ENCODE assay signal across 21 mouse cellular contexts in the genomic region with DNA sequence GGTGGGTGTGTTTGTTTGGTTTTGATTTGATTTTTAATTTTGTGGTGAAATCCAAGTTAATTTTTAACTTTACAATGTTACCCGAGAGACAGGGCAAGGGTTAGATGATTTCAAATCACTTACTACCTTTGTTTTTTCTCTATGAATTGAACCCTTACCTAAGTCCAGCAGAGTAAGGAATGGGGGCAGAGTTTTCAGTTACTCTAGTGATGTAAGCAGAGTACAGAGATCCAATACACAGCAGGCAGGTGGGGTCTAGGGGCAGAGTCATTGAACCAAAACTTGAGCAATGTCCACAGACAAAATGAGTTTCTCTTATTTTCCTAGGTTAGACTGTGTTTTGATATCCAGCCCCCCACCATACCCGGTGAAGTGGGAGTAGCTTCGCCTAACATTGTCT.
DNase-seq lines count a peak whose midpoint lies in the region; ATAC-seq and TF ChIP-seq lines count a peak whose summit lies in the region.
"Had no signal": no experiment of that assay in that cellular context is flagged by ENCODE, and none has a peak within 500 bp of the region (broad histone marks: within the 10 kb centered on the region; RNA-seq: fewer than 3 reads in every experiment).

No protein-coding gene starts in this region.

- no peaks in the 10 kb centered on the region for H3K9me3 ChIP-seq in liver, postnatal 0 days (ENCODE audit: low read length)
- no peaks in the 10 kb centered on the region for H3K9me3 ChIP-seq in liver, embryonic 11.5 days (ENCODE audit: control insufficient read depth, low read length)
- H3K9me3 ChIP-seq in kidney, postnatal 0 days (replicated peaks; ENCODE audit: low read length) = no peaks in the 10 kb centered on the region
- no peaks in the 10 kb centered on the region for H3K9me3 ChIP-seq in intestine, embryonic 15.5 days
- H3K9me3 ChIP-seq: embryonic facial prominence, embryonic 12.5 days; forebrain, embryonic 13.5 days; heart, embryonic 13.5 days had no signal

- DNase-seq in kidney, adult 2 months = peak; percentile 86
- no peak for DNase-seq in kidney, adult 18-20 months
- DNase-seq in liver, postnatal 0 days = no peak
- DNase-seq in liver, embryonic 11.5 days (ENCODE audit: low spot score) = no peak
- DNase-seq in kidney, postnatal 0 days (ENCODE audit: low spot score) = peak; percentile 59
- DNase-seq in layer of hippocampus, adult 18-20 months (ENCODE audit: low spot score in 2 of 2) = no peak
- DNase-seq: adrenal gland, postnatal 14 days; cerebellum, adult 11-12 months; cerebellum, adult 9-10 months; cerebellum, postnatal 25 days; forebrain, postnatal 0 days; gastrocnemius, adult 2 months; gastrocnemius, postnatal 25 days; heart, postnatal 36 days had no signal

- no peak for TF ChIP-seq EP300 in liver, postnatal 0 days (IDR thresholded peaks at IDR 0.05; ENCODE audit: low read depth)

- no peak overlapping the region for H3K4me3 ChIP-seq in kidney, adult 2 months (ENCODE audit: insufficient read depth, low read depth, low read length)
- H3K4me3 ChIP-seq in liver, postnatal 0 days (ENCODE audit: low read depth, low read length) = no peak overlapping the region
- H3K4me3 ChIP-seq in liver, embryonic 11.5 days (ENCODE audit: low read depth, low read length) = no peak overlapping the region
- no peak overlapping the region for H3K4me3 ChIP-seq in kidney, postnatal 0 days (replicated peaks; ENCODE audit: low read depth, low read length)
- H3K4me3 ChIP-seq in intestine, embryonic 15.5 days (replicated peaks) = no peak overlapping the region
- H3K4me3 ChIP-seq: embryonic facial prominence, embryonic 12.5 days; forebrain, embryonic 13.5 days; gastrocnemius, adult 2 months; heart, embryonic 13.5 days had no signal

- H3K4me1 ChIP-seq in kidney, adult 2 months (ENCODE audit: control insufficient read depth, insufficient read depth, low read length) = peaks cover 10% of the 10 kb centered on the region; the same call in 1 of the 2 replicates
- H3K4me1 ChIP-seq in liver, postnatal 0 days (ENCODE audit: insufficient read depth) = no peaks in the 10 kb centered on the region
- no peaks in the 10 kb centered on the region for H3K4me1 ChIP-seq in liver, embryonic 11.5 days (replicated peaks; ENCODE audit: control insufficient read depth, insufficient read depth, low read length)
- H3K4me1 ChIP-seq in kidney, postnatal 0 days (replicated peaks; ENCODE audit: insufficient read depth, low read length) = no peaks in the 10 kb centered on the region
- H3K4me1 ChIP-seq in intestine, embryonic 15.5 days (replicated peaks) = no peaks in the 10 kb centered on the region

- no peak overlapping the region for H3K4me2 ChIP-seq in liver, postnatal 0 days (ENCODE audit: low read depth, low read length)
- no peak overlapping the region for H3K4me2 ChIP-seq in liver, embryonic 11.5 days
- no peak overlapping the region for H3K4me2 ChIP-seq in kidney, postnatal 0 days (ENCODE audit: low read length)
- H3K4me2 ChIP-seq in intestine, embryonic 15.5 days (replicated peaks) = no peak overlapping the region
- H3K4me2 ChIP-seq: embryonic facial prominence, embryonic 12.5 days; forebrain, embryonic 13.5 days; heart, embryonic 13.5 days had no signal

- TF ChIP-seq CTCF in kidney, adult 2 months (conservative IDR thresholded peaks at IDR 0.05; ENCODE audit: insufficient read depth, insufficient read length, low read depth, low read length) = no peak
- no peak for TF ChIP-seq CTCF in liver, postnatal 0 days (IDR thresholded peaks at IDR 0.05; ENCODE audit: low read depth)
- no peak for TF ChIP-seq CTCF in kidney, postnatal 0 days (IDR thresholded peaks at IDR 0.05; ENCODE audit: low read depth)

- no peaks in the 10 kb centered on the region for H3K36me3 ChIP-seq in kidney, adult 2 months (ENCODE audit: control insufficient read depth, insufficient read depth, low read length)
- no peaks in the 10 kb centered on the region for H3K36me3 ChIP-seq in liver, postnatal 0 days (replicated peaks; ENCODE audit: insufficient read depth, low read length)
- H3K36me3 ChIP-seq in liver, embryonic 11.5 days (ENCODE audit: control insufficient read depth, insufficient read depth, low read length) = no peaks in the 10 kb centered on the region
- no peaks in the 10 kb centered on the region for H3K36me3 ChIP-seq in kidney, postnatal 0 days (ENCODE audit: insufficient read depth, low read length)
- no peaks in the 10 kb centered on the region for H3K36me3 ChIP-seq in intestine, embryonic 15.5 days
- H3K36me3 ChIP-seq: embryonic facial prominence, embryonic 12.5 days; heart, embryonic 13.5 days had no signal

- no peak overlapping the region for H3K9ac ChIP-seq in liver, postnatal 0 days (replicated peaks)
- no peak overlapping the region for H3K9ac ChIP-seq in liver, embryonic 11.5 days (ENCODE audit: low read depth, low read length)
- no peak overlapping the region for H3K9ac ChIP-seq in kidney, postnatal 0 days (ENCODE audit: low read depth, low read length)
- H3K9ac ChIP-seq in intestine, embryonic 15.5 days = no peak overlapping the region
- H3K9ac ChIP-seq: embryonic facial prominence, embryonic 12.5 days; forebrain, embryonic 13.5 days; forebrain, postnatal 0 days; heart, embryonic 13.5 days had no signal

- no peaks in the 10 kb centered on the region for H3K27me3 ChIP-seq in kidney, adult 2 months (replicated peaks; ENCODE audit: control insufficient read depth, insufficient read depth, low read length)
- H3K27me3 ChIP-seq in liver, postnatal 0 days (ENCODE audit: insufficient read depth, low read length) = no peaks in the 10 kb centered on the region
- H3K27me3 ChIP-seq in liver, embryonic 11.5 days (replicated peaks; ENCODE audit: control insufficient read depth, insufficient read depth, low read length) = no peaks in the 10 kb centered on the region
- H3K27me3 ChIP-seq in kidney, postnatal 0 days (ENCODE audit: insufficient read depth, low read length) = no peaks in the 10 kb centered on the region
- H3K27me3 ChIP-seq in intestine, embryonic 15.5 days (replicated peaks) = no peaks in the 10 kb centered on the region
- H3K27me3 ChIP-seq: CH12.LX; embryonic facial prominence, embryonic 12.5 days; forebrain, embryonic 13.5 days; heart, embryonic 13.5 days; Patski had no signal

- ATAC-seq in liver, postnatal 0 days = peak; percentile 96
- ATAC-seq in liver, embryonic 11.5 days (replicated peaks; ENCODE audit: low FRiP score) = no peak
- ATAC-seq in kidney, postnatal 0 days (replicated peaks; ENCODE audit: low FRiP score, low read depth) = peak; percentile 87
- ATAC-seq in intestine, embryonic 15.5 days = no peak
- ATAC-seq: activated CD4-positive, CD25-positive, alpha-beta regulatory T cell, adult 4 months; forebrain, postnatal 0 days; Patski had no signal

- WGBS in kidney, adult 2 months = 31% methylated on average over 3 of the region's 3 CpGs
- 48% methylated on average over 3 of the region's 3 CpGs for WGBS in liver, postnatal 0 days (ENCODE audit: insufficient replicate concordance)
- WGBS in liver, embryonic 11.5 days = 69% methylated on average over 3 of the region's 3 CpGs
- WGBS in kidney, postnatal 0 days = 49% methylated on average over 3 of the region's 3 CpGs
- 80% methylated on average over 3 of the region's 3 CpGs for WGBS in intestine, embryonic 15.5 days

- peak overlapping the region; percentile 60; the same call in 1 of the 2 replicates for H3K27ac ChIP-seq in kidney, adult 2 months (ENCODE audit: insufficient read depth, low read depth, low read length)
- H3K27ac ChIP-seq in liver, postnatal 0 days (ENCODE audit: low read depth) = peak overlapping the region; percentile 69
- H3K27ac ChIP-seq in liver, embryonic 11.5 days (ENCODE audit: low read depth, low read length) = no peak overlapping the region
- H3K27ac ChIP-seq in kidney, postnatal 0 days = peak overlapping the region; percentile 31; the same call in 1 of the 2 replicates
- H3K27ac ChIP-seq in intestine, embryonic 15.5 days = no peak overlapping the region
- H3K27ac ChIP-seq: embryonic facial prominence, embryonic 12.5 days; forebrain, embryonic 13.5 days; gastrocnemius, adult 2 months; heart, embryonic 13.5 days had no signal

- no peak for TF ChIP-seq POLR2A in kidney, adult 2 months (IDR thresholded peaks at IDR 0.05; ENCODE audit: low read depth, low read length)

Comparison
In these comparisons a context has a peak if more than half of its experiments do, and no peak if none do; other contexts are left out.
1. DNase-seq: peak in kidney, adult 2 months (single experiment) and kidney, postnatal 0 days (single experiment); none in kidney, adult 18-20 months (single experiment), liver, postnatal 0 days (single experiment), liver, embryonic 11.5 days (single experiment) and layer of hippocampus, adult 18-20 months (0 of 2).
2. H3K27ac ChIP-seq: peak in kidney, adult 2 months (single experiment), liver, postnatal 0 days (single experiment) and kidney, postnatal 0 days (single experiment); none in liver, embryonic 11.5 days (single experiment) and intestine, embryonic 15.5 days (single experiment).
3. ATAC-seq: peak in liver, postnatal 0 days (single experiment) and kidney, postnatal 0 days (single experiment); none in liver, embryonic 11.5 days (single experiment) and intestine, embryonic 15.5 days (single experiment).